In genomic region chr17:62604309-62604708, GRCm38 (mm10) we compare ENCODE assay signal across 15 mouse cellular contexts.
"Had no signal": no experiment of that assay in that cellular context is flagged by ENCODE, and none has a peak within 500 bp of the region (broad histone marks: within the 10 kb centered on the region; RNA-seq: fewer than 3 reads in every experiment).

No protein-coding gene starts in this region.

- H3K4me1 ChIP-seq: liver, embryonic 15.5 days had no signal

- H3K36me3 ChIP-seq: liver, embryonic 15.5 days had no signal

- H3K27me3 ChIP-seq: kidney, embryonic 15.5 days; limb, embryonic 13.5 days; liver, embryonic 15.5 days; neural tube, embryonic 13.5 days had no signal

- H3K4me2 ChIP-seq: kidney, embryonic 15.5 days; limb, embryonic 13.5 days; liver, embryonic 15.5 days; lung, embryonic 14.5 days; midbrain, embryonic 11.5 days; neural tube, embryonic 13.5 days had no signal

- H3K4me3 ChIP-seq: kidney, embryonic 15.5 days; limb, embryonic 13.5 days; liver, embryonic 15.5 days; neural tube, embryonic 13.5 days had no signal

- DNase-seq: kidney, adult 2 months; kidney, postnatal 25 days; left cerebral cortex, postnatal 4 days; lung, embryonic 14.5 days; lung, postnatal 10 days; right cerebral cortex, postnatal 14 days; thymus, postnatal 36 days had no signal

- H3K9ac ChIP-seq: kidney, embryonic 15.5 days; limb, embryonic 13.5 days; liver, embryonic 15.5 days; lung, embryonic 14.5 days; neural tube, embryonic 13.5 days had no signal

- ATAC-seq: intestine, embryonic 16.5 days; midbrain, embryonic 16.5 days had no signal

- H3K9me3 ChIP-seq: kidney, embryonic 15.5 days; limb, embryonic 13.5 days; liver, embryonic 15.5 days; neural tube, embryonic 13.5 days had no signal

- H3K27ac ChIP-seq: kidney, embryonic 15.5 days; limb, embryonic 13.5 days; liver, embryonic 15.5 days; macrophage; neural tube, embryonic 13.5 days had no signal
